Mouse (Mus musculus): Measurements from ENCODE around the gene Hoxb8. TPM values are rescaled to one million over a fixed set of nuclear protein-coding genes. Genes with fewer than 3 reads are reported as not detected.
A peak's percentile ranks its signal among the peaks of the same experiment; 100 is the strongest.

The Hoxb8 gene
- polyA plus RNA-seq, 1 experiment from 2014 or later, result 0.63 TPM

GRCm38 (mm10) chr11:96284774-96285734 is 3.3 kb downstream of the Hoxb8 start:
- Histone ChIP-seq H3K27me3 (ENCODE audit: control insufficient read depth, insufficient read depth, low read length) (peaks cover 91% of the 10 kb centered on the region), H3K9ac (replicated peaks; ENCODE audit: low read length) (no peak overlapping the region), H3K9me3 (replicated peaks; ENCODE audit: control insufficient read depth, low read length) (no peaks in the 10 kb centered on the region), H3K4me3 (ENCODE audit: low read depth, low read length) (no peak overlapping the region), H3K27ac (replicated peaks; ENCODE audit: low read depth, low read length) (no peak overlapping the region), H3K4me2 (ENCODE audit: low read depth, low read length) (no peak overlapping the region), H3K4me1 (ENCODE audit: control insufficient read depth, insufficient read depth, low read length) (no peaks in the 10 kb centered on the region), H3K36me3 (replicated peaks; ENCODE audit: control insufficient read depth, insufficient read depth, low read depth, low read length) (no peaks in the 10 kb centered on the region; the same call in 1 of the 2 replicates)
- under 1% methylated on average over 33 of the region's 37 CpGs for WGBS
- ATAC-seq (replicated peaks; ENCODE audit: insufficient number of reproducible peaks, low FRiP score, low TSS enrichment, low read depth), result no peak
- DNase-seq (ENCODE audit: low spot score), result no peak

- Histone ChIP-seq H3K27me3 (ENCODE audit: control insufficient read depth, insufficient read depth, low read length) (peaks cover 92% of the 10 kb centered on the region), H3K27ac (replicated peaks; ENCODE audit: low read depth, low read length) (no peak within 1 kb of the TSS), H3K9me3 (replicated peaks; ENCODE audit: control insufficient read depth, low read length) (no peaks in the 10 kb centered on the region), H3K4me3 (ENCODE audit: low read depth, low read length) (no peak within 1 kb of the TSS), H3K36me3 (replicated peaks; ENCODE audit: control insufficient read depth, insufficient read depth, low read depth, low read length) (no peaks in the 10 kb centered on the region; the same call in 1 of the 2 replicates), H3K9ac (replicated peaks; ENCODE audit: low read length) (no peak within 1 kb of the TSS), H3K4me2 (ENCODE audit: low read depth, low read length) (peak within 1 kb of the TSS; percentile 21; the same call in 1 of the 2 replicates), H3K4me1 (ENCODE audit: control insufficient read depth, insufficient read depth, low read length) (no peaks in the 10 kb centered on the region)
- ATAC-seq (replicated peaks; ENCODE audit: insufficient number of reproducible peaks, low FRiP score, low TSS enrichment, low read depth) (no peak), DNase-seq (ENCODE audit: low spot score) (no peak)
- 1% methylated on average over 43 of the region's 43 CpGs for WGBS
Measured at GRCm38 (mm10) chr11:96285771-96286738, 4.3 kb downstream of the Hoxb8 start, which contains the start of gene Hoxb7. TSS of gene Hoxb7 (plus strand) at chr11:96286623.

GRCm38 (mm10) chr11:96286739-96287385 is 5.2 kb downstream of the Hoxb8 start:
- Histone ChIP-seq H3K4me2 (ENCODE audit: low read depth, low read length) (peak overlapping the region; percentile 21; the same call in 1 of the 2 replicates), H3K36me3 (replicated peaks; ENCODE audit: control insufficient read depth, insufficient read depth, low read depth, low read length) (no peaks in the 10 kb centered on the region), H3K9ac (replicated peaks; ENCODE audit: low read length) (no peak overlapping the region), H3K4me1 (ENCODE audit: control insufficient read depth, insufficient read depth, low read length) (no peaks in the 10 kb centered on the region), H3K27ac (replicated peaks; ENCODE audit: low read depth, low read length) (no peak overlapping the region), H3K27me3 (ENCODE audit: control insufficient read depth, insufficient read depth, low read length) (peaks cover 91% of the 10 kb centered on the region), H3K9me3 (replicated peaks; ENCODE audit: control insufficient read depth, low read length) (no peaks in the 10 kb centered on the region), H3K4me3 (ENCODE audit: low read depth, low read length) (no peak overlapping the region)
- DNase-seq (ENCODE audit: low spot score) (no peak), ATAC-seq (replicated peaks; ENCODE audit: insufficient number of reproducible peaks, low FRiP score, low TSS enrichment, low read depth) (no peak)
- under 1% methylated on average over 54 of the region's 55 CpGs for WGBS

GRCm38 (mm10) chr11:96287411-96287810 is 5.7 kb downstream of the Hoxb8 start:
- no peaks in the 10 kb centered on the region for H3K9me3 ChIP-seq (replicated peaks; ENCODE audit: control insufficient read depth, low read length)
- DNase-seq (ENCODE audit: low spot score) (no peak), ATAC-seq (replicated peaks; ENCODE audit: insufficient number of reproducible peaks, low FRiP score, low TSS enrichment, low read depth) (no peak)
- no peak overlapping the region for H3K4me2 ChIP-seq (ENCODE audit: low read depth, low read length)
- H3K9ac ChIP-seq (replicated peaks; ENCODE audit: low read length), result no peak overlapping the region
- 0% methylated on average over 9 of the region's 9 CpGs for WGBS
- H3K36me3 ChIP-seq (replicated peaks; ENCODE audit: control insufficient read depth, insufficient read depth, low read depth, low read length), result no peaks in the 10 kb centered on the region
- H3K4me1 ChIP-seq (ENCODE audit: control insufficient read depth, insufficient read depth, low read length), result no peaks in the 10 kb centered on the region
- no peak overlapping the region for H3K4me3 ChIP-seq (ENCODE audit: low read depth, low read length)
- peaks cover 92% of the 10 kb centered on the region for H3K27me3 ChIP-seq (ENCODE audit: control insufficient read depth, insufficient read depth, low read length)
- H3K27ac ChIP-seq (replicated peaks; ENCODE audit: low read depth, low read length), result no peak overlapping the region

GRCm38 (mm10) chr11:96288455-96289221 is 6.9 kb downstream of the Hoxb8 start:
- Histone ChIP-seq H3K27me3 (ENCODE audit: control insufficient read depth, insufficient read depth, low read length) (peaks cover 94% of the 10 kb centered on the region), H3K9ac (replicated peaks; ENCODE audit: low read length) (no peak overlapping the region), H3K9me3 (replicated peaks; ENCODE audit: control insufficient read depth, low read length) (no peaks in the 10 kb centered on the region), H3K4me1 (ENCODE audit: control insufficient read depth, insufficient read depth, low read length) (no peaks in the 10 kb centered on the region), H3K36me3 (replicated peaks; ENCODE audit: control insufficient read depth, insufficient read depth, low read depth, low read length) (no peaks in the 10 kb centered on the region), H3K4me2 (ENCODE audit: low read depth, low read length) (no peak overlapping the region), H3K27ac (replicated peaks; ENCODE audit: low read depth, low read length) (no peak overlapping the region), H3K4me3 (ENCODE audit: low read depth, low read length) (no peak overlapping the region)
- WGBS, result 7% methylated on average over 1 of the region's 1 CpGs
- ATAC-seq (replicated peaks; ENCODE audit: insufficient number of reproducible peaks, low FRiP score, low TSS enrichment, low read depth) (no peak), DNase-seq (ENCODE audit: low spot score) (no peak)

GRCm38 (mm10) chr11:96289293-96289692 is 7.6 kb downstream of the Hoxb8 start:
- ATAC-seq (replicated peaks; ENCODE audit: insufficient number of reproducible peaks, low FRiP score, low TSS enrichment, low read depth) (no peak), DNase-seq (ENCODE audit: low spot score) (no peak)
- H3K9ac ChIP-seq (replicated peaks; ENCODE audit: low read length), result no peak overlapping the region
- no peak overlapping the region for H3K4me2 ChIP-seq (ENCODE audit: low read depth, low read length)
- H3K27me3 ChIP-seq (ENCODE audit: control insufficient read depth, insufficient read depth, low read length), result peaks cover 96% of the 10 kb centered on the region
- H3K4me3 ChIP-seq (ENCODE audit: low read depth, low read length), result no peak overlapping the region
- H3K27ac ChIP-seq (replicated peaks; ENCODE audit: low read depth, low read length), result no peak overlapping the region
- WGBS, result 2% methylated on average over 21 of the region's 21 CpGs
- H3K4me1 ChIP-seq (ENCODE audit: control insufficient read depth, insufficient read depth, low read length), result no peaks in the 10 kb centered on the region
- H3K36me3 ChIP-seq (replicated peaks; ENCODE audit: control insufficient read depth, insufficient read depth, low read depth, low read length), result no peaks in the 10 kb centered on the region
- H3K9me3 ChIP-seq (replicated peaks; ENCODE audit: control insufficient read depth, low read length), result no peaks in the 10 kb centered on the region

- no peak overlapping the region for H3K4me3 ChIP-seq (ENCODE audit: low read depth, low read length)
- DNase-seq (ENCODE audit: low spot score) (no peak), ATAC-seq (replicated peaks; ENCODE audit: insufficient number of reproducible peaks, low FRiP score, low TSS enrichment, low read depth) (no peak)
- H3K4me2 ChIP-seq (ENCODE audit: low read depth, low read length), result no peak overlapping the region
- H3K36me3 ChIP-seq (replicated peaks; ENCODE audit: control insufficient read depth, insufficient read depth, low read depth, low read length), result no peaks in the 10 kb centered on the region
- H3K4me1 ChIP-seq (ENCODE audit: control insufficient read depth, insufficient read depth, low read length), result no peaks in the 10 kb centered on the region
- H3K9ac ChIP-seq (replicated peaks; ENCODE audit: low read length), result no peak overlapping the region
- no peak overlapping the region for H3K27ac ChIP-seq (replicated peaks; ENCODE audit: low read depth, low read length)
- no peaks in the 10 kb centered on the region for H3K9me3 ChIP-seq (replicated peaks; ENCODE audit: control insufficient read depth, low read length)
- peaks cover 96% of the 10 kb centered on the region for H3K27me3 ChIP-seq (ENCODE audit: control insufficient read depth, insufficient read depth, low read length)
- 7% methylated on average over 6 of the region's 6 CpGs for WGBS
Measured at GRCm38 (mm10) chr11:96289837-96290236, 8.1 kb downstream of the Hoxb8 start.

All from embryonic facial prominence, embryonic 11.5 days (tissue).